Mouse (Mus musculus) heart, embryonic 12.5 days (tissue): ENCODE results near the gene Ppib. TPM values are rescaled to one million over a fixed set of nuclear protein-coding genes. Genes with fewer than 3 reads are reported as not detected.

ENCODE experiments used
- ATAC-seq: fragments of 200-750 bp; cut with Nextera tagmentation; 2 replicates; pipeline ENCODE4 v1.8.0; 2017; ENCODE audit warnings: moderate TSS enrichment, moderate library complexity; ENCODE audit not compliant: insufficient number of reproducible peaks, low FRiP score
- H3K27ac ChIP-seq: fragments of 300-500 bp; sonication (generic); 2 replicates; pipeline ENCODE4 v1.5.1; 2016; ENCODE audit warnings: mild to moderate bottlenecking, moderate library complexity; ENCODE audit not compliant: poor library complexity, severe bottlenecking
- H3K27me3 ChIP-seq: fragments of 300-500 bp; sonication (generic); replicated peaks from 2 replicates; pipeline ENCODE4 v1.6.1; 2016; ENCODE audit warnings: mild to moderate bottlenecking, moderate library complexity
- H3K36me3 ChIP-seq: fragments of 300-500 bp; sonication (generic); 2 replicates; pipeline ENCODE4 v1.6.1; 2016; ENCODE audit warnings: mild to moderate bottlenecking, moderate library complexity
- H3K4me1 ChIP-seq: fragments of 300-500 bp; sonication (generic); replicated peaks from 2 replicates; pipeline ENCODE4 v1.6.1; 2016; ENCODE audit warnings: mild to moderate bottlenecking
- H3K4me2 ChIP-seq: fragments of 300-500 bp; sonication (generic); 2 replicates; pipeline ENCODE4 v1.6.1; 2016; ENCODE audit warnings: mild to moderate bottlenecking, moderate library complexity
- H3K4me3 ChIP-seq: fragments of 300-500 bp; sonication (generic); 2 replicates; pipeline ENCODE4 v1.5.1; 2016; ENCODE audit warnings: mild to moderate bottlenecking
- H3K9ac ChIP-seq: fragments of 300-500 bp; sonication (generic); 2 replicates; pipeline ENCODE4 v1.6.1; 2016; ENCODE audit warnings: mild to moderate bottlenecking, moderate library complexity
- H3K9me3 ChIP-seq: fragments of 300-500 bp; sonication (generic); replicated peaks from 2 replicates; pipeline ENCODE4 v1.6.1; 2016; ENCODE audit warnings: mild to moderate bottlenecking, moderate library complexity
- WGBS: fragments of 180-500 bp; shearing (Covaris S2); methylation state at CpG from one replicate; pipeline ENCODE4 v1.1.7; 2016; 5-methylcytosine and 5-hydroxymethylcytosine counted together
- polyA plus RNA-seq: library from polyadenylated mRNA; unstranded; fragments of >200 nt; fragmentation: Nextera tagmentation; extraction: Ambion mirVana; gene quantifications from 2 replicates; pipeline ENCODE4 v1.2.1, GENCODE M21; 2016

Gene Ppib
- 405 and 410 TPM in 2 replicates for polyA plus RNA-seq

- Histone ChIP-seq H3K36me3 (peaks cover 29% of the 10 kb centered on the region), H3K27me3 (no peaks in the 10 kb centered on the region), H3K27ac (peak within 1 kb of the TSS; percentile 59), H3K9ac (peak within 1 kb of the TSS; percentile 81), H3K4me2 (peak within 1 kb of the TSS; percentile 84), H3K4me3 (peak within 1 kb of the TSS; percentile 67), H3K9me3 (no peaks in the 10 kb centered on the region), H3K4me1 (peaks cover 18% of the 10 kb centered on the region)
- 1% methylated on average over 51 of the region's 51 CpGs for WGBS
- peak; percentile 98 for ATAC-seq
Measured at GRCm38 (mm10) chr9:66059583-66060307, at the start of gene Ppib. Gene Ppib (plus strand): TSS chr9:66060222.

GRCm38 (mm10) chr9:66020601-66021000 lies 39.4 kb upstream of the Ppib start:
- Histone ChIP-seq H3K4me1 (no peaks in the 10 kb centered on the region), H3K4me2 (no peak overlapping the region), H3K27me3 (no peaks in the 10 kb centered on the region), H3K9ac (no peak overlapping the region), H3K27ac (no peak overlapping the region), H3K36me3 (peaks cover 24% of the 10 kb centered on the region), H3K9me3 (no peaks in the 10 kb centered on the region), H3K4me3 (no peak overlapping the region)
- no peak for ATAC-seq

- Histone ChIP-seq H3K4me3 (no peak overlapping the region), H3K27me3 (no peaks in the 10 kb centered on the region), H3K4me2 (no peak overlapping the region), H3K9ac (no peak overlapping the region), H3K4me1 (no peaks in the 10 kb centered on the region), H3K27ac (no peak overlapping the region), H3K36me3 (peaks cover 58% of the 10 kb centered on the region), H3K9me3 (no peaks in the 10 kb centered on the region)
- 78% methylated on average over 4 of the region's 4 CpGs for WGBS
- no peak for ATAC-seq
Measured at GRCm38 (mm10) chr9:66038082-66038481, 21.9 kb upstream of the Ppib start.

GRCm38 (mm10) chr9:66038581-66038980 lies 21.4 kb upstream of the Ppib start:
- Histone ChIP-seq H3K4me2 (no peak overlapping the region), H3K27ac (no peak overlapping the region), H3K9me3 (no peaks in the 10 kb centered on the region), H3K27me3 (no peaks in the 10 kb centered on the region), H3K4me1 (no peaks in the 10 kb centered on the region), H3K4me3 (no peak overlapping the region), H3K9ac (no peak overlapping the region), H3K36me3 (peaks cover 56% of the 10 kb centered on the region)
- WGBS: 87% methylated on average over 4 of the region's 4 CpGs
- ATAC-seq: no peak

GRCm38 (mm10) chr9:66039290-66039689 lies 20.7 kb upstream of the Ppib start:
- no peaks in the 10 kb centered on the region for H3K9me3 ChIP-seq
- no peak for ATAC-seq
- 79% methylated on average over 4 of the region's 4 CpGs for WGBS
- no peak overlapping the region for H3K4me3 ChIP-seq
- no peaks in the 10 kb centered on the region for H3K27me3 ChIP-seq
- H3K36me3 ChIP-seq: peaks cover 56% of the 10 kb centered on the region
- no peak overlapping the region for H3K4me2 ChIP-seq
- no peak overlapping the region for H3K9ac ChIP-seq
- no peak overlapping the region for H3K27ac ChIP-seq
- H3K4me1 ChIP-seq: no peaks in the 10 kb centered on the region

- Histone ChIP-seq H3K27me3 (no peaks in the 10 kb centered on the region), H3K4me2 (no peak overlapping the region), H3K36me3 (peaks cover 49% of the 10 kb centered on the region), H3K27ac (no peak overlapping the region), H3K9me3 (no peaks in the 10 kb centered on the region), H3K4me1 (no peaks in the 10 kb centered on the region), H3K9ac (no peak overlapping the region), H3K4me3 (no peak overlapping the region)
- ATAC-seq: no peak
- WGBS: 61% methylated on average over 3 of the region's 3 CpGs
Measured at GRCm38 (mm10) chr9:66040801-66041200, 19.2 kb upstream of the Ppib start.

- H3K9me3 ChIP-seq: no peaks in the 10 kb centered on the region
- no peak for ATAC-seq
- no peaks in the 10 kb centered on the region for H3K27me3 ChIP-seq
- H3K4me2 ChIP-seq: no peak overlapping the region
- H3K36me3 ChIP-seq: peaks cover 47% of the 10 kb centered on the region
- no peak overlapping the region for H3K27ac ChIP-seq
- H3K4me3 ChIP-seq: no peak overlapping the region
- no peaks in the 10 kb centered on the region for H3K4me1 ChIP-seq
- WGBS: 72% methylated on average over 4 of the region's 4 CpGs
- no peak overlapping the region for H3K9ac ChIP-seq
Measured at GRCm38 (mm10) chr9:66042331-66042730, 17.7 kb upstream of the Ppib start.

GRCm38 (mm10) chr9:66043241-66043640 lies 16.8 kb upstream of the Ppib start:
- H3K27ac ChIP-seq: no peak overlapping the region
- no peak for ATAC-seq
- no peaks in the 10 kb centered on the region for H3K9me3 ChIP-seq
- no peaks in the 10 kb centered on the region for H3K4me1 ChIP-seq
- no peak overlapping the region for H3K9ac ChIP-seq
- peaks cover 43% of the 10 kb centered on the region for H3K36me3 ChIP-seq
- no peak overlapping the region for H3K4me3 ChIP-seq
- WGBS: 94% methylated on average over 3 of the region's 3 CpGs
- H3K27me3 ChIP-seq: no peaks in the 10 kb centered on the region
- H3K4me2 ChIP-seq: no peak overlapping the region

- 56% methylated on average over 6 of the region's 6 CpGs for WGBS
- peaks cover 6% of the 10 kb centered on the region; the same call in 1 of the 2 replicates for H3K4me1 ChIP-seq
- no peak for ATAC-seq
- H3K36me3 ChIP-seq: peaks cover 6% of the 10 kb centered on the region; the same call in 1 of the 2 replicates
- H3K27me3 ChIP-seq: no peaks in the 10 kb centered on the region
- H3K4me2 ChIP-seq: no peak overlapping the region
- H3K27ac ChIP-seq: 0 out of 2 replicates have a peak overlapping the region, but pooled peaks have one; percentile 12
- H3K4me3 ChIP-seq: no peak overlapping the region
- no peak overlapping the region for H3K9ac ChIP-seq
- no peaks in the 10 kb centered on the region for H3K9me3 ChIP-seq
Measured at GRCm38 (mm10) chr9:66049931-66050601, 10.0 kb upstream of the Ppib start.

GRCm38 (mm10) chr9:66051493-66051892 lies 8.5 kb upstream of the Ppib start:
- Histone ChIP-seq H3K27ac (no peak overlapping the region), H3K4me3 (no peak overlapping the region), H3K36me3 (no peaks in the 10 kb centered on the region), H3K4me1 (peaks cover 6% of the 10 kb centered on the region; the same call in 1 of the 2 replicates), H3K9ac (no peak overlapping the region), H3K4me2 (no peak overlapping the region), H3K27me3 (no peaks in the 10 kb centered on the region), H3K9me3 (no peaks in the 10 kb centered on the region)
- 72% methylated on average over 4 of the region's 4 CpGs for WGBS
- no peak for ATAC-seq

- H3K9ac ChIP-seq: no peak overlapping the region
- H3K4me3 ChIP-seq: no peak overlapping the region
- H3K4me1 ChIP-seq: peaks cover 6% of the 10 kb centered on the region; the same call in 1 of the 2 replicates
- no peak for ATAC-seq
- H3K36me3 ChIP-seq: no peaks in the 10 kb centered on the region
- no peak overlapping the region for H3K27ac ChIP-seq
- 90% methylated on average over 1 of the region's 1 CpGs for WGBS
- no peaks in the 10 kb centered on the region for H3K9me3 ChIP-seq
- no peaks in the 10 kb centered on the region for H3K27me3 ChIP-seq
- H3K4me2 ChIP-seq: no peak overlapping the region
Measured at GRCm38 (mm10) chr9:66052731-66053130, 7.3 kb upstream of the Ppib start.
